Mouse (Mus musculus) CD4-positive, CD25-positive, alpha-beta regulatory T cell, adult 9 weeks (primary cell): ENCODE data around the gene Nr5a2. TPM values are rescaled to one million over a fixed set of nuclear protein-coding genes. Genes with fewer than 3 reads are reported as not detected.

Source experiments
- polyA plus RNA-seq: library from polyadenylated mRNA; unstranded; fragments of 100-300 nt; shearing (Covaris generic); gene quantifications from one replicate; pipeline ENCODE4 v1.2.1, GENCODE M21; 2017

Gene Nr5a2
- not detected for polyA plus RNA-seq

DNA sequence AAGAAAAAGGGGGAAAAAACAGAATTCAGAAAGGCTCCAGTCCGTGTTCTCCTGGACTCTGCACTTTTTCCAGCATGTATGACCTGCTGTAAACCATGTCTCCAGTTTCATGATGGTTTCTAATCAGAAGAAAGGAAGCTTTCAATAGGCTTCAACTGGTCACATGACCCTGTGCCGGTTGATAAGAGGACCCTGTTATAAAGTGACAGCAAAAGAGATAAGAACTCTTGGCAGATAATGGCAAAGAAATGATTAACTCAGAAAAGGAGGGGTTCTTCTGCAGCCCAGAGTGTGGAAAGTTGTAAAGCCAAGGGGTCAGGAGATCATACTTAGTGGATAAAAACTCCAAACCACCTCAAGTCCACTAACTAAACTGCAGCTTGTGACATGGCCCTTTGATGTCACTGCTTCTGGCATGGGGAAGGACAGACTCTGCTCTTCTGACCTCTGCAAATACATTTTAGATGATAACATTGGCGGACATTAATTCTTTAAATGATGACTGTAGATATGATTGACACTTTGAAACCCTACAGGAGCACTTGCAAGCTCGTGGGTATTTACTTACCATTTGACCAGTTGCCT lies at the start of gene Nr5a2:
Nr5a2 (minus strand) TSS at position 21 of the 585 bp plus-strand sequence.

